Mouse (Mus musculus) right cerebral cortex, postnatal 36 days (tissue): ENCODE measurements at regions not wholly inside any gene's neighbourhood (a gene's known extent, or its start where the extent isn't known, plus 50 kb on each side); places are given as distances from the start of the nearest gene placed in this dataset.
"Not testable (repeated sequence)": the region's sequence is repeated elsewhere in the genome, so short reads cannot be mapped to it uniquely, and the experiment has no call there.

Experiments
- DNase-seq, 2 experiments: peaks; one replicate each; pipeline ENCODE4 v3.0.0; 2022; ENCODE audit warnings: low spot score in 2 of 2, mixed read lengths in 1 of 2

DNA sequence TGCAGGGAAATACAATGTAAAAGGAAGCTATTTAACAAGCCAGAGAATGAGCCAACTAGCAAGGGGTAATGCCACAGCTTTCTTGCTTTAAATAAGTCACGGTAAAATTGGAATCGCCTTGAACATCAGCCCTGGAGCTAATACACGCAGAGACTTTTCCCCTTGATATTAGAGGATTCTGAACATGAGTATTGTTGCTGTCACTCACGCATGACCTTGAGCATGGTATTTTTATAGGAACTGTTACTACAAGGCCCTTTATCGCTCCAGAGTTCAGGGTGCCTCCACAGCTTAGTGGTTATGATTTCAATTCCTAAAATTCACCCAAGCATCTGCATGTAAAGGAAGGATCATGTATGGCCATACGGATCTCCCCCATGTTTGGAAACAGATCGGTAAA, 161.7 kb downstream of the Vegfc start:
- not testable (repeated sequence) for DNase-seq

DNA sequence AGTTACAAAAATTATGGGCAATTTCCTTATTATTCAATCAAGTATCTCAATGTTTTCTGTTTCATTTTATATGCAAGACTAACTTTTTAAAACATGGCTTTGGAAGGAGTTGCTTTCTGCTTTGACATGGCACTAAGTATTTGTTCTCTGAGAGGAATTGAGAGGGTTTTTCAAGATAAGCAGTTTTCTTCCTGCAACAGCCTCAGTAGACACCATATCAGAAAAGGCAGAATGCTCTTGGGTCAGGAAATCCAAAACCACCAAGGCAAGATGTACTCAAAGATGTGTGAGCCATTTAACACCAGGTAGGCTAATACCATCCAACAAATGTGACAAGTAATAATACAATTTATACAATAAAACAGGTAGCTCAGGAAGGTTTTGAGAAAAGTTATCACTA, 178.0 kb downstream of the Vegfc start:
- no peak for DNase-seq

DNA sequence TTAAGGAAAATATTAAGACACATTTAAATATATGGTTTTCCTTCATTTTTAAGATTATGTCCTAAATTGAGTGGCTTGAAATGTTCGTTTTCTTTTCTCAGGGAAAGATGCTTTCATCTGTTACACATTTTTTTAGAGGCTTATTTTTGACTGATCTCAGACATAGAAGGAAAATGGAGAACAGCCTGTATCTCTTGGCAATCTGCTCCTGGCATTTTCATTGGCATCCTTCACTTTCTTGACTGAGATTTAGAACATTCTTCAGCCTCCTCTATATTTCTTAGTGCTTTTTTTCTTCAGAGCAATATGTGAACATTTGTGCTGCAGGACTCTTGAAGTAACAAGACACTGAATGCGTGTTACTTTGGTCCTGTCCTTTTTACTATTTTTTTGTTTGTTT, 192.7 kb downstream of the Vegfc start:
- DNase-seq, result peak in 1 of 2 experiments; percentile 8

GRCm38 (mm10) chr8:54273080-54273479, 195.7 kb downstream of the Vegfc start:
- DNase-seq, result no peak

- DNase-seq, result no peak
Observed at GRCm38 (mm10) chr8:54275487-54275886, 198.1 kb downstream of the Vegfc start.
